Mouse (Mus musculus): ENCODE data around the gene Trmu. TPM values are rescaled to one million over a fixed set of nuclear protein-coding genes. Genes with fewer than 3 reads are reported as not detected.

The Trmu gene
- polyA plus RNA-seq, 1 experiment from 2014 or later: 47.3 TPM

DNA sequence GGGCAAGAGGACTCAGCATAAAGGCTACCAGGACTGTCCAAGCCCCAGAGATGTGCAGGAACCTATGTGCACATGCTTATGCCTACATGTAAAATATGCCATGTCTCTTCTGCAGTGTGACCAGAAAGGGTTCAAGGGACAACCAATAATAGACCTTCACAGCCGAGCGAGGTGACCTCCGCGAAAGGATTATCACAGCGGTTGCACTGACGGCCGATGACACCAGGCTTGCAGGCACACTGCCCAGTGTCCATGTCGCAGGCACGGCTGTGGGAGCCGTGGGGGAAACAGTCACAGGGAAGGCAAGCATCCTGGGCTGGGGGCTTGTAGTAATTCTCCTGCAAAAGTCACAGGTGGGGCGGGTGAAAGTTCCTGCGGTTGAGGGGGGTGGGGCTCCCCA lies 49.0 kb downstream of the Trmu start:
- Histone ChIP-seq H3K4me3 (no peak overlapping the region), H3K27ac (replicated peaks) (no peak overlapping the region), H3K36me3 (peaks cover 36% of the 10 kb centered on the region), H3K27me3 (no peaks in the 10 kb centered on the region), H3K9ac (replicated peaks) (no peak overlapping the region), H3K9me3 (no peaks in the 10 kb centered on the region), H3K4me1 (no peaks in the 10 kb centered on the region), H3K4me2 (replicated peaks) (no peak overlapping the region)
- no peak for ATAC-seq (ENCODE audit: low FRiP score, low read depth)
- 78% methylated on average over 12 of the region's 12 CpGs for WGBS

- WGBS: 38% methylated on average over 5 of the region's 5 CpGs
- H3K4me1 ChIP-seq: peaks cover 5% of the 10 kb centered on the region; the same call in 1 of the 2 replicates
- ATAC-seq (ENCODE audit: low FRiP score, low read depth): no peak
- no peak overlapping the region for H3K27ac ChIP-seq (replicated peaks)
- no peak overlapping the region for H3K4me3 ChIP-seq
- H3K27me3 ChIP-seq: no peaks in the 10 kb centered on the region
- no peaks in the 10 kb centered on the region for H3K36me3 ChIP-seq
- H3K9ac ChIP-seq (replicated peaks): no peak overlapping the region
- no peak overlapping the region for H3K4me2 ChIP-seq (replicated peaks)
- no peaks in the 10 kb centered on the region for H3K9me3 ChIP-seq
These were observed 56.5 kb downstream of the Trmu start for GRCm38 (mm10) chr15:85935627-85936049.

Other genes starting within 250 kb of the Trmu start
- gene Ppara, start 144.3 kb upstream of the Trmu start, polyA plus RNA-seq (2016; fragmentation: Nextera tagmentation; extraction: Ambion mirVana): 0.75 and 0.79 TPM in 2 replicates
- 17.0 and 19.8 TPM in 2 replicates for gene Cdpf1, start 67.6 kb upstream of the Trmu start, polyA plus RNA-seq (2016; fragmentation: Nextera tagmentation; extraction: Ambion mirVana)
- 0.03 and 0.07 TPM in 2 replicates for gene Pkdrej, start 57.6 kb upstream of the Trmu start, polyA plus RNA-seq (2016; fragmentation: Nextera tagmentation; extraction: Ambion mirVana)
- gene Ttc38, start 47.0 kb upstream of the Trmu start, polyA plus RNA-seq (2016; fragmentation: Nextera tagmentation; extraction: Ambion mirVana): 3.4 and 3.7 TPM in 2 replicates
- gene Gtse1, start 19.6 kb upstream of the Trmu start, polyA plus RNA-seq (2016; fragmentation: Nextera tagmentation; extraction: Ambion mirVana): 35.0 and 36.7 TPM in 2 replicates
- 3.4 and 4.1 TPM in 2 replicates for gene Celsr1, start 154.5 kb downstream of the Trmu start, polyA plus RNA-seq (2016; fragmentation: Nextera tagmentation; extraction: Ambion mirVana)
- gene Gramd4, start 178.4 kb downstream of the Trmu start, polyA plus RNA-seq (2016; fragmentation: Nextera tagmentation; extraction: Ambion mirVana): 29.1 and 31.3 TPM in 2 replicates

All from midbrain, embryonic 12.5 days (tissue).